Mouse (Mus musculus): ENCODE results near the gene Nptxr.

DNA sequence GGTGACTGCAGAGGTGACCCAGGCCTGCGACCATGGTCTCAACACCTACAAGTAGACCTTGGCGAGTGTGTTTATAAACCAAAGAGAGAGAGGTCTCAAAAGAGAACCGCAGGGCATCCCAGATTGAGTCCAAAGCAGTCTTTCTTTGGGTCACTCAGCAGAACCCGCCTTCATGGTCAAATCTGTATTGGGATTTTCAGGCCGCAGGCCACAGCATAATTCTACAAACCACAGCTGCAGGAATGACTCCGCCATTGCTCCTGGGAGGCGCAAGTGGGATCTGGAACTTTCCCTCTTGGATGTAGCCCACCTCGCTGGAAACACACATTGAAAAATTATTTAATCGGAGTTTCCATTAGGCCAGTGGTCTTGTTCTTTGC, 30.3 kb upstream of the Nptxr start:
- TF ChIP-seq SIN3A (IDR thresholded peaks at IDR 0.05; ENCODE audit: low read length) = no peak
- no peak for TF ChIP-seq USF2 (conservative IDR thresholded peaks at IDR 0.05; ENCODE audit: low read depth, low read length)
- no peak for TF ChIP-seq CTCF (conservative IDR thresholded peaks at IDR 0.05 in 1 of 2, IDR thresholded peaks at IDR 0.05 in 1 of 2; ENCODE audit: low read depth in 2 of 2, low read length in 2 of 2)
- TF ChIP-seq ELF1 (IDR thresholded peaks at IDR 0.05; ENCODE audit: low read depth, low read length) = no peak
- TF ChIP-seq EP300 (IDR thresholded peaks at IDR 0.05; ENCODE audit: low read length) = no peak
- TF ChIP-seq CHD1 (IDR thresholded peaks at IDR 0.05; ENCODE audit: low read depth, low read length) = no peak
- no peak for TF ChIP-seq POLR2A (IDR thresholded peaks at IDR 0.05; ENCODE audit: low read depth, low read length)

Data from CH12.LX (cell line).